Mouse (Mus musculus) monocyte, adult 2 months (primary cell): Measurements from ENCODE around the gene Smyd3.

Experiments
- DNase-seq, 2 experiments: peaks; one replicate each; pipeline ENCODE4 v3.0.0; 2022; ENCODE audit warnings: low spot score in 2 of 2, low read depth in 1 of 2

The Smyd3 gene

DNA sequence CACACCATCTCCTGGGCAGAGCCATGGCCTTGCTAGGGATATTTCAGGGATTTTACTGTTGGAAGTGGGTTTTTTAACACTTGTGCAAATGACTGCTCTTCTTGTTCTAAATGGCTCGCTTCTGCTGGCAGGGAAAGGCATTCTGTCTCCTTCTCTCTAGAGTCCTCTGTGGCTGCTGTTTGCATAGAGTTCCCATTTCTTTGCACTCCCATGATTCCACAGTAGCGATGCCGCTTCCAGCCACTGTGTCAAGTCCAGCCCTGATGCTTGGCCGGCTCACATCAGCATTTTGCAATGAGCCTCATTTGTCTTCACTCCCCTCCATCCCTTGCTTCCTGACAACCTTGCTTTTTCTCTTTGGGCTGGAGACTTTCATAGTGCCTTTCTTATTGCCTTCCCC lies 528.4 kb downstream of the Smyd3 start:
- no peak for DNase-seq

GRCm38 (mm10) chr1:178988176-178988575 lies 529.7 kb downstream of the Smyd3 start:
- no peak for DNase-seq

GRCm38 (mm10) chr1:178981641-178982040 lies 536.2 kb downstream of the Smyd3 start:
- DNase-seq = no peak

GRCm38 (mm10) chr1:178980185-178980584 lies 537.7 kb downstream of the Smyd3 start:
- DNase-seq = no peak

- no peak for DNase-seq
Observed at GRCm38 (mm10) chr1:178978617-178979245, 539.1 kb downstream of the Smyd3 start.

GRCm38 (mm10) chr1:178972055-178972454 lies 545.8 kb downstream of the Smyd3 start:
- DNase-seq = no peak

DNA sequence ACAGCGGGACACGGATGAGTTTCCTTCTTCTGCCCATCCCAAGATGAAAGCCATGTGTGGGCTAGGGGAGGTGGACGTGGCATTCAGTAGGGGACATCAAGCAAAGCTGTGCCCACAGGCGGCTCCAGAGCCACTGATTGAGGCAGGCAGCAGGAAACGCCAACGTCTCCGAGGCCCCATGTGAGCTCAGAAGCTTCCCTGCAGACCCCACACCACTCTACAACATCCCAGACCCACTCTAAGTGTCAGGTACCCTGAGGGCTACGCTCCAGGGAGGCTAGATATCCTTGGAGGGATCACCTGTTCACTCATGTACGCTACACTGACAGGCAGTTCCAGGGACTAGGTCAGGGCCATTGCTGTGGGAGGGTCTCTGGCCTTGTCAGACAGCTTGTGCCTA lies 556.2 kb downstream of the Smyd3 start:
- DNase-seq = no peak

GRCm38 (mm10) chr1:178960015-178960559 lies 557.8 kb downstream of the Smyd3 start:
- DNase-seq = no peak

GRCm38 (mm10) chr1:178958641-178959040 lies 559.2 kb downstream of the Smyd3 start:
- DNase-seq = no peak

- DNase-seq = no peak
Observed at GRCm38 (mm10) chr1:178952910-178953309, 564.9 kb downstream of the Smyd3 start.

DNA sequence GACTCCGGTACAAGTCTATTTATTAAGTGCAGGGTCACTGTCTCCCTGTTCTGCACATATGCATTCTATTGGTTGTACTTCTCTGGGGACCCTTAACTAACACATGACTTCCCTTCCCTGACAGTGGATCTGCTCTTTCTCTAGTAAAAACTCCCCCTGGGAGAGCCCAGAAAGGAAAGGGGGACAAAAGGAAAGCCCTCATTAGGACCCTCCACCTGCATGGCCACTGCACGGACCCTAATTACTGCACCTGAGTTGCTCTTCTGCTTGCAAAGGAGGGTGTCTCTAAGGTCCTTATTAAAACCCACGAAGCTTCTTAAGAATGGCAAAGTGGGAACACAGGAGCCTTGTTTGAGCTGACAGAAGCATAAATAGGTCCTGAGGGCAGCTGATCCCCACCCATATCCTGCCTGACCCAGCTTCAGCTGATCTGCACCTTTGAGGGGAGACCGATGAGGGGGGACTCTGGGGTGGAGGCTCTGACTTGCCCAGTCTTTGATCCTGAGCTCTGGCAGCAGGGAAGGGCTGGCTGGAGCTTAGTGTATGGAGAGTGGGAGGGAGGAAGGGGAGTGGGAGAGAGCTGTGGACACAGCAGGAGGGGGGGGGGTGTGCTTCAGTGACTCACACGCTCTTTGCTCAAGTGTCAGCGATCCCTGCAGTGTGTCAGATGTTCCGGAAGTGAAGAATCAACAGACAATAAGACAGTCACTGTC lies 575.4 kb downstream of the Smyd3 start:
- DNase-seq = no peak

DNA sequence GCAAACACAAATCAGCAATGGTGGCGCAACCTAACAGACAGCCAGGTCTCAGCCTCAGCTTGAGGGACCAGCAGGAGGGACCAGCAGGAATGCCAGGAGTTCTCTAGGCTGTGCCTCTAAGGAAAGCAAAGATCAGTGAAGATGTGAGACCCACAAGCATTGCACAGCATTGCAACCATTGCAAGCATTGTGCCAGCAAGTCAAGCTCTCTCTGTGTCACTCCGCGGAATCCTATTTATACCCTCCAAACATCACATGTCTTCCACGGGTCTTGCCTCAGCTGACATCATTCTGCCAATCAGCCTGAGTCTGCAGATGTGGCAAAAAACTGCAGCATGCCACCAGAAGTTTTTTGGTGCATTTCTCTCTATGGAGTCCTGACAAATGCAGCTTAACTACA lies 577.5 kb downstream of the Smyd3 start:
- no peak for DNase-seq

DNA sequence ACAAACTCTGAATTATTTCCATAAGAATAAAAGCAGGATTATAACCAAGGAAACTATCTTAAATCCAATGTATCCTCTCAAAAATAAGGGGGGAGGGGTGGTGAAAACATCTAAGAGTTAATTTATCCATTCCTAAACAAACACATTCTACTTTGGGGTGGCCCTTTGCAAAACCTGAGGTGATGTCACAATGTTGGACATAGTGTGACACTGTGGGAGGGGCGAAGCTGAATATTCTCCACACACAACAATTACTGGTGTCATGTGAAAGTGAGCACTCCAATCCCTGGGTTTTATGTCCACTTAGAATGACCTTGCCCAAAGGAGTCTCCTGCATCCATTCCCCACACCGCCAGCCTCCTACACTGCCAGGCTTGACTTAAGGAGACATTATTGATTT lies 580.9 kb downstream of the Smyd3 start:
- no peak for DNase-seq

DNA sequence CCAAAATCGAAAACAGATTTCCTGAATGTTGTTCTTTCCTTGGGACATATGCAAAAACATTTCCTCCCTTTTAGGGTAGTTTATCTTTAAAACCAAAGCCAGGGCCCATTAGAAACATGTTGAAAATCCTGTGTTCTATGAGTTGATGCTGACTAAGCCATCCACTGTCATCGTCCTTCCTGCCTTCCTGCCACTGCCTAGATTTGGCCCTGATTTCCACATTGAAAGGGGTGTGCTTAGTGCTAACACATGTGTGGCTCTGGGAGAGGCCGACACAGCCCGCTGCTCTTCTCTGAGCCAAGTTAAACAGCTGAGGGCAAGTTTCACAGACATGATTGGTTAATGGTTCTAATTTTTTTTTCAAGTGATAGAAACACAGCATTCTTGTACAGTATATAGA lies 581.4 kb downstream of the Smyd3 start:
- no peak for DNase-seq

- DNase-seq = no peak
Observed at GRCm38 (mm10) chr1:178933953-178934637, 583.7 kb downstream of the Smyd3 start.

GRCm38 (mm10) chr1:178929531-178929930 lies 588.3 kb downstream of the Smyd3 start:
- no peak for DNase-seq

GRCm38 (mm10) chr1:178924492-178925183 lies 593.2 kb downstream of the Smyd3 start:
- DNase-seq = no peak

- no peak for DNase-seq
Observed at GRCm38 (mm10) chr1:178917194-178917902, 600.5 kb downstream of the Smyd3 start.

DNA sequence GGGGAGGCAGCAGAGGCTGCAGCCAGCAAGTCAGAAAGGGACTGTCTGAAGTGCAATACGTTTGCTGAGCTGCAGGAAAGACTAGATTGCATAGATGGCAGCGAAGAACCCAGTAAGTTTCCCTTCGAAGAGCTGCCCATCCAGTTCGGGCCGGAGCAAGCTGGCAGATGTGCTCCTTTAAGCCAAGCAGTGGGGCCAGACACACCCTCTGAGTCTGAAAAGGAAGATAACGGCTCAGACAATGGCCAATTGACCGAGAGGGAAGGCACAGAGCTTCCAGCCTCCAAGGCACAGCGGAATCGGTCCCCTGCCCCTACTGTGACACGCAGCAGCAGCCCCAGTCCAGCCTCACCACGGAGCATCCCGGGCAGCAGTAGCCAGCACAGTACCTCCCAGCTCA lies 602.8 kb downstream of the Smyd3 start:
- no peak for DNase-seq

- DNase-seq = no peak
Observed at GRCm38 (mm10) chr1:178912936-178913716, 604.7 kb downstream of the Smyd3 start.
